Mouse (Mus musculus) lung, embryonic 16.5 days (tissue): ENCODE measurements around the gene Ubxn4. TPM values are rescaled to one million over a fixed set of nuclear protein-coding genes. Genes with fewer than 3 reads are reported as not detected.
"Not testable (repeated sequence)": the region's sequence is repeated elsewhere in the genome, so short reads cannot be mapped to it uniquely, and the experiment has no call there.

Experiments
- ATAC-seq: fragments of 200-750 bp; cut with Nextera tagmentation; 2 replicates; pipeline ENCODE4 v1.8.0; 2017; ENCODE audit warnings: low read depth, mild to moderate bottlenecking, moderate library complexity
- H3K27ac ChIP-seq: fragments of 300-500 bp; sonication (generic); 2 replicates; pipeline ENCODE4 v1.5.1; 2014; ENCODE audit warnings: mild to moderate bottlenecking, control low read depth, low read length
- H3K27me3 ChIP-seq: fragments of 300-500 bp; sonication (generic); 2 replicates; pipeline ENCODE4 v1.6.1; 2014; ENCODE audit warnings: low read depth, low read length, mixed read lengths; ENCODE audit not compliant: control insufficient read depth, insufficient read depth
- H3K36me3 ChIP-seq: fragments of 300-500 bp; sonication (generic); 2 replicates; pipeline ENCODE4 v1.6.1; 2014; ENCODE audit warnings: low read length; ENCODE audit not compliant: control insufficient read depth, insufficient read depth
- H3K4me1 ChIP-seq: fragments of 300-500 bp; sonication (generic); replicated peaks from 2 replicates; pipeline ENCODE4 v1.6.1; 2014; ENCODE audit warnings: low read length, mixed read lengths; ENCODE audit not compliant: control insufficient read depth, insufficient read depth
- H3K4me2 ChIP-seq: fragments of 300-500 bp; sonication (generic); 2 replicates; pipeline ENCODE4 v1.6.1; 2014; ENCODE audit warnings: low read depth, low read length, control low read depth
- H3K4me3 ChIP-seq: fragments of 300-500 bp; sonication (generic); 2 replicates; pipeline ENCODE4 v1.5.1; 2014; ENCODE audit warnings: mild to moderate bottlenecking, low read length, control low read depth
- H3K9ac ChIP-seq: fragments of 300-500 bp; sonication (generic); 2 replicates; pipeline ENCODE4 v1.6.1; 2014; ENCODE audit warnings: low read length, control low read depth
- H3K9me3 ChIP-seq: fragments of 300-500 bp; sonication (generic); 2 replicates; pipeline ENCODE4 v1.6.1; 2016; ENCODE audit warnings: low read length; ENCODE audit not compliant: control insufficient read depth
- whole genome bisulfite sequencing: fragments of 180-500 bp; shearing (Covaris S2); extraction: QIAGEN DNeasy Blood & Tissue Kit; methylation state at CpG from one replicate; pipeline ENCODE4 v1.1.7; 2014; 5-methylcytosine and 5-hydroxymethylcytosine counted together
- polyA plus RNA-seq: library from polyadenylated mRNA; unstranded; fragments of >200 nt; fragmentation: Nextera tagmentation; extraction: Ambion mirVana; gene quantifications from 2 replicates; pipeline ENCODE4 v1.2.1, GENCODE M21; 2015

The Ubxn4 gene
- polyA plus RNA-seq, 1 experiment from 2014 or later = 57.1 TPM

- H3K4me3 ChIP-seq, H3K4me2 ChIP-seq, H3K27me3 ChIP-seq, H3K27ac ChIP-seq, H3K4me1 ChIP-seq, H3K9ac ChIP-seq, ATAC-seq, H3K9me3 ChIP-seq: not testable (repeated sequence)
- H3K36me3 ChIP-seq = peaks cover 39% of the 10 kb centered on the region
- 77% methylated on average over 7 of the region's 7 CpGs for WGBS
These were observed 23.3 kb downstream of the Ubxn4 start for GRCm38 (mm10) chr1:128267061-128267460.

- Histone ChIP-seq H3K36me3 (peaks cover 54% of the 10 kb centered on the region), H3K9ac (no peak overlapping the region), H3K4me2 (no peak overlapping the region), H3K4me3 (no peak overlapping the region), H3K27me3 (no peaks in the 10 kb centered on the region), H3K4me1 (no peaks in the 10 kb centered on the region), H3K27ac (no peak overlapping the region), H3K9me3 (no peaks in the 10 kb centered on the region)
- WGBS = 86% methylated on average over 3 of the region's 3 CpGs
- ATAC-seq = no peak
These were observed 27.0 kb downstream of the Ubxn4 start for GRCm38 (mm10) chr1:128270731-128271130.

DNA sequence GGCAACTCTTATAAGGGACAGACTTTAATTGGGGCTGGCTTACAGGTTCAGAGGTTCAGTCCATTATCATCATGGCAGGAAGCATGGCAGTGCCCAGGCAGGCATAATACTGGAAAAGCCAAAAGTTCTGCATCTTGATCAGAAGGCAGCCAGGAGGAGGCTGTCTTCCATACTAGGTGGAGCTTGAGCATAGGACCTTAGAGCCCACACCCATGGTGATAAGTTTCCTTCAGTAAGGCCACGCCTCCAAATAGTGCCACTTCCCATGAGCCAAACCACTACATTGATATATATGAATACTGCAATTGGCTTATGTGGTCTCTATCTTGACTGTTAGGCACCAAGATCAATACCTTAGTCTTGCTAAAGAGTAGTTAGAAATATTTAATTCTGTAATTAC, 32.1 kb downstream of the Ubxn4 start:
- WGBS = 96% methylated on average over 1 of the region's 1 CpGs
- H3K9me3 ChIP-seq = no peaks in the 10 kb centered on the region
- H3K27me3 ChIP-seq = no peaks in the 10 kb centered on the region
- H3K4me2 ChIP-seq = no peak overlapping the region
- H3K27ac ChIP-seq = no peak overlapping the region
- no peak for ATAC-seq
- peaks cover 50% of the 10 kb centered on the region for H3K36me3 ChIP-seq
- no peak overlapping the region for H3K9ac ChIP-seq
- no peak overlapping the region for H3K4me3 ChIP-seq
- H3K4me1 ChIP-seq = no peaks in the 10 kb centered on the region

GRCm38 (mm10) chr1:128278563-128278962, 34.8 kb downstream of the Ubxn4 start:
- H3K36me3 ChIP-seq = peaks cover 47% of the 10 kb centered on the region
- no peaks in the 10 kb centered on the region for H3K9me3 ChIP-seq
- 91% methylated on average over 3 of the region's 3 CpGs for WGBS
- no peak overlapping the region for H3K9ac ChIP-seq
- no peak overlapping the region for H3K4me3 ChIP-seq
- no peaks in the 10 kb centered on the region for H3K4me1 ChIP-seq
- H3K4me2 ChIP-seq = no peak overlapping the region
- H3K27ac ChIP-seq = no peak overlapping the region
- no peak for ATAC-seq
- H3K27me3 ChIP-seq = no peaks in the 10 kb centered on the region

GRCm38 (mm10) chr1:128281753-128282152, 38.0 kb downstream of the Ubxn4 start:
- H3K4me2 ChIP-seq = no peak overlapping the region
- WGBS = 93% methylated on average over 3 of the region's 3 CpGs
- H3K27ac ChIP-seq = no peak overlapping the region
- no peak for ATAC-seq
- no peaks in the 10 kb centered on the region for H3K27me3 ChIP-seq
- peaks cover 29% of the 10 kb centered on the region for H3K36me3 ChIP-seq
- no peak overlapping the region for H3K4me3 ChIP-seq
- H3K9me3 ChIP-seq = no peaks in the 10 kb centered on the region
- no peaks in the 10 kb centered on the region for H3K4me1 ChIP-seq
- no peak overlapping the region for H3K9ac ChIP-seq

DNA sequence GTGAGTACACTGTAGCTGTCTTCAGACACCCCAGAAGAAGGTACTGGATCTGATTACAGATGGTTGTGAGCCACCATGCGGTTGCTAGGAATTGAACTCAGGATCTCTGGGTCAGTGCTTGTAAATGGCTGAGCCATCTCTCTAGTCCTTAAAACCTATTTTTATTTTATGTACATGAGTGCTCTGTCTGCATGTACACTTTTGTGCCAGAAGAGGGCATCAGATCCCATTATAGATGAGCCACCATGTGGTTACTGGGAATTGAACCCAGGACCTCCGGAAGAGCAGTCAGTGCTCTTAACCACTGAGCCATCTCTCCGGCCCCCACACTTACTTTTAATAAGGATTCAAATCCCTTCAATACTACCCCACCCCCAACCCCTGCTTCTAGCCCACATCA, 39.2 kb downstream of the Ubxn4 start:
- no peak for ATAC-seq
- Histone ChIP-seq H3K27ac (no peak overlapping the region), H3K4me3 (no peak overlapping the region), H3K4me1 (no peaks in the 10 kb centered on the region), H3K9ac (no peak overlapping the region), H3K9me3 (no peaks in the 10 kb centered on the region), H3K36me3 (peaks cover 21% of the 10 kb centered on the region), H3K4me2 (no peak overlapping the region), H3K27me3 (no peaks in the 10 kb centered on the region)
- 99% methylated on average over 3 of the region's 3 CpGs for WGBS

- no peak overlapping the region for H3K4me2 ChIP-seq
These were observed 40.5 kb downstream of the Ubxn4 start for GRCm38 (mm10) chr1:128284157-128284690.

GRCm38 (mm10) chr1:128285136-128285535, 41.4 kb downstream of the Ubxn4 start:
- no peaks in the 10 kb centered on the region for H3K4me1 ChIP-seq
- no peak overlapping the region for H3K27ac ChIP-seq
- no peaks in the 10 kb centered on the region for H3K27me3 ChIP-seq
- H3K9me3 ChIP-seq = no peaks in the 10 kb centered on the region
- no peak overlapping the region for H3K4me3 ChIP-seq
- peaks cover 7% of the 10 kb centered on the region for H3K36me3 ChIP-seq
- H3K9ac ChIP-seq = no peak overlapping the region
- H3K4me2 ChIP-seq = no peak overlapping the region
- WGBS = 87% methylated on average over 9 of the region's 9 CpGs
- no peak for ATAC-seq

More at GRCm38 (mm10) chr1:128284157-128284690, 40.5 kb downstream of the Ubxn4 start:
- peaks cover 15% of the 10 kb centered on the region for H3K36me3 ChIP-seq
- no peak for ATAC-seq
- no peaks in the 10 kb centered on the region for H3K27me3 ChIP-seq
- WGBS = 77% methylated on average over 8 of the region's 8 CpGs
- H3K4me1 ChIP-seq = no peaks in the 10 kb centered on the region
- no peak overlapping the region for H3K9ac ChIP-seq
- no peaks in the 10 kb centered on the region for H3K9me3 ChIP-seq
- no peak overlapping the region for H3K4me3 ChIP-seq
- H3K27ac ChIP-seq = no peak overlapping the region

GRCm38 (mm10) chr1:128290295-128290694, 46.5 kb downstream of the Ubxn4 start:
- WGBS = 85% methylated on average over 5 of the region's 5 CpGs
- H3K36me3 ChIP-seq = no peaks in the 10 kb centered on the region

GRCm38 (mm10) chr1:128293524-128293923, 49.8 kb downstream of the Ubxn4 start:
- ATAC-seq = no peak
- no peaks in the 10 kb centered on the region for H3K9me3 ChIP-seq
- H3K4me3 ChIP-seq = no peak overlapping the region
- 80% methylated on average over 12 of the region's 12 CpGs for WGBS
- no peak overlapping the region for H3K9ac ChIP-seq
- H3K4me2 ChIP-seq = no peak overlapping the region
- no peaks in the 10 kb centered on the region for H3K27me3 ChIP-seq
- no peaks in the 10 kb centered on the region for H3K4me1 ChIP-seq
- no peak overlapping the region for H3K27ac ChIP-seq
- no peaks in the 10 kb centered on the region for H3K36me3 ChIP-seq

More at GRCm38 (mm10) chr1:128290295-128290694, 46.5 kb downstream of the Ubxn4 start:
- Histone ChIP-seq H3K4me3 (no peak overlapping the region), H3K27ac (no peak overlapping the region), H3K9ac (no peak overlapping the region), H3K9me3 (no peaks in the 10 kb centered on the region), H3K27me3 (no peaks in the 10 kb centered on the region), H3K4me2 (no peak overlapping the region), H3K4me1 (no peaks in the 10 kb centered on the region)
- no peak for ATAC-seq
